Mouse (Mus musculus) small intestine, adult 2 months (tissue): Measurements from ENCODE around the gene Trcg1.

Experiments
- CTCF ChIP-seq: fragments of 200-500 bp; IDR thresholded peaks from 2 replicates; pipeline ENCODE4 v1.5.1; 2012; ENCODE audit warnings: low read depth, mild to moderate bottlenecking, control low read depth, inconsistent platforms, low read length, moderate library complexity, mixed read lengths; ENCODE audit not compliant: insufficient replicate concordance, insufficient read length; ENCODE audit errors: extremely low read depth
- POLR2A ChIP-seq: fragments of 200-500 bp; IDR thresholded peaks from 2 replicates; pipeline ENCODE4 v1.6.1; 2012; ENCODE audit warnings: low read depth, mild to moderate bottlenecking, control low read depth, inconsistent platforms, low read length, moderate library complexity

DNA sequence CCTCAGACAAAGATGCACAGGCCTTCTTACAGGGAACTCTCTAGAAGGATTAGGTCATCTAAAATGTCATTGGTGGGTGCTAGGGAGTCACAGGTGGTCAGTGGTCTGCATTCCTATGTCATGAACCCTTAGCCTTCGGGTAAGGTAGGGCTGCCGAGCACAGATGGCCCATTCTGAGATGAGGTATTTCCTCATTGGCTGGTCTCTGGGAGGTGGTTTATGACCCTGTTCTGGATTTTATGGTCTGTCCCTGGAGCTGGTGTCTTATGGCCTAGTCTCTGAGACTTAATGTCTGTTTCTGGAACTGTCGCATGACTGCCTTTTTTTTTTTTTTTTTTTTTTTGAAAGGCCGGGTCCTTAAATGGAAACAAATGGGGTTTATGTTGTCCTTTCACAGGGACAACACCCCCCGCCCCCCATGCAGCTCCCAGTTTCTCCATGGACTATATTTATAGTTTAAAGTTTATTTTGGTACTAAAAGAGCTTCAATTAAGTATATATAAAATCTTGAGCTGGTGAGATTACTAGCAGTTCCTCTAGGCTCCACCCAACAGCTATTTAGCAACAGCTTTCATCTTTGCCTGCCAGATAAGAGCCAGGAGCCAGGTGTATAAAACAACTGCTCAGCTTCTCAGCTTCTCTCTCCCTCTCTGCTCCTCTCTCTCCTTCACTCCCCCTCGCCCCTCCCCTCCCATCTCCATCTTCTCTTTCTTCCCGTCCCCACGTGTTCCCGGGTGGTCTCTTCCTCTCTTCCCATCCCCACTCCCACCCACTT is 23.7 kb upstream of the Trcg1 start:
- TF ChIP-seq POLR2A (no peak), CTCF (no peak)
